Mouse (Mus musculus): ENCODE data around the gene Btbd10.

The Btbd10 gene

DNA sequence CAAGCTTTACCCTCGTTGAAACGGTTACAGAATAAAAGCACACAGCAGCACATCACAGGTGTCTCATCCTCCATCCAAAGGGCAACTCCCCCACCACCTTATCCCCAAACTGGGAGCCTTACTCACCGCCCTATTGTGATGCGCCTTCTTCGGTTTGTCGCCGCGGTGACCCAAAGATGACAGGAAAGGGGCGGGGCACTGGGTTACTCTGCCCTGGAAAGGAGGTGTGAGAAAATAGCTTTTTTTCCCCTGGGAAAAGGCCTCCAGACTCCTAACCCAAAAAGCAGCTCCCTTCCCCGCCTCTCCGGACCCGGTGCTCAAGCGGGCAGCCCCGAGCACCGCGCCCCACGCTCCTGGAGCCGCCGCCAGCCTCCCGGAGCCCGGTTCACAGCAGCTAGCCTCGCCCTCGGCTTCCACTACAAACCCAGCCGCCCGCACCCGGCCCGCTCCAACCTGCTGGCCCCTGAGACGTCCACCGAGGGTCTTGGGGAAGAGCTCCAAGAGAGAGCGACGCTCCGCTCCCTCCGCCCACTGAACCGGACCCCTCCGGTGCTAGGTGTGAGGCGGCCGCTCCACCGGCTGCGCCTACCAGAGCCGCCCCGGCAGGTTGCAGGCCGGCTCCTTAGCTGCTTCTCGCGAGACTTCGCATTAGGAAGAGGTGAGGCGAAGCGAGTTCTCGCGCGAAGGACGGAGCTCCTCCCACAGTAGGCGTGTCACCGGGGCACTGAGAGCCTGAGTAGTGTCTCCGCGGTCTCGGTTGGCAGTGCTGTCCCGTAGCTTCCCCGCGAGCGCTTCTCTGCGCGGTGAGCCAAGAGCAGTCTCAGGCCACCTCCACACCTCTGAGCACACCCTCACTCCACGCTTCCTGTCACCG lies at the start of gene Btbd10:
Gene Btbd10 (minus strand): TSS at position 647 of the 874 bp plus-strand sequence.
- DNase-seq (ENCODE audit: low spot score in 2 of 2) = peak; percentile 95 to 97

DNA sequence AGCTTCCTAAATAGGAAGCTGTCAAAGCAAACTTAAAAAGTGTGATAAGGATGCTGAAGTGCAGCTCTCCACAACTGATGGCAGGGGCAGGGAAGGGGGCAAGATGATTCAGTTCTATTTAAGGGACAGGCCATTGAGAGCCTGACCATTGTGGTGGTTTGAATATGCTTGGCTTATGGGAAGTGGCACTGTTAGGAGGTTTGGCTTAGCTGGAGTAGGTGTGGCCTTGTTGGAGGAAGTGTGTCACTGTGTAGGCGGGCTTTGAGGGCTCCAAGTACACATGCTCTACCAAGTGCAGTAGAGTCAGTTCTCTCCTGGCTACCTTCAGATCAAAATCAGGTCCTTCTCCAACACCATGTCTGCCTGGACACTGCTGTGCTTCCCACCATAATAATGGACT lies 47.3 kb upstream of the Btbd10 start:
- DNase-seq (ENCODE audit: low spot score in 2 of 2) = no peak

DNA sequence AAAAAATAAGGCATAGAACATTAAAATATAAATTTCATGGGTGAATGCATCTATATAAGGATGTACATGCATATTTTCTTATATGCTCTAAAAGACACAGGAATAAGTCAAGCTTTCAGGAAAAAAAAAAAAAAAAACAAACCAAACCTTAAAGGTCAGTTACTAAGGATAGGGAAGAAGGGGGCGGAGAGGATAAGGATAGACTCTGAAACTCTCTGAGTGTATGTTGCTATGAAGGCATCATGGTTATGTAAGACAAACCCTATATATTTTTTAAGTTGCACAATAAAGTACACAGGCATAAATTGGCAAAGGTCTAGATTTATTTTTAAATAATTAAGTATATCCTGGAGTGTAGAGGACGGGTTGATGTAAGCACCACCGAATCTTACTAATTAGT lies 46.1 kb upstream of the Btbd10 start:
- DNase-seq (ENCODE audit: low spot score in 2 of 2) = no peak

DNA sequence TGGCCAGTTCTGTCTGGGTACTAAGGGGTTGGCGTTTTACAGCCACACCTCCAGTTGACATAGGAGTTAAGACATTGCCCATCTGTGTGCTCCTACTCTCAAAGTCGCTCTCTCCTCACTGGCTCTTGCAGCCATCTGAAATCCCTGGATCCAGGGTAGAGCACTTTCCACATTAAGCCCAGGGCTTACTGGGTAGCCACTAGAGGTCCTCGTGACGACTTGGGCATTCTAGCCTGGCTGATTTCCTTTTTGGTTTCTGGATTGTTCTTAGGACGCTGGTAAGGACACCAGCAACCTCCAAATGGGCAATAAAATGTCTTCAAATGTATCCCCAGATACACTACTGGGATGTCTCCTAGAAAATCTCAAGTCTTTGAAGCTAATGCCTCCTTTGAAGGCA lies 39.5 kb upstream of the Btbd10 start:
- no peak for DNase-seq (ENCODE audit: low spot score in 2 of 2)

DNA sequence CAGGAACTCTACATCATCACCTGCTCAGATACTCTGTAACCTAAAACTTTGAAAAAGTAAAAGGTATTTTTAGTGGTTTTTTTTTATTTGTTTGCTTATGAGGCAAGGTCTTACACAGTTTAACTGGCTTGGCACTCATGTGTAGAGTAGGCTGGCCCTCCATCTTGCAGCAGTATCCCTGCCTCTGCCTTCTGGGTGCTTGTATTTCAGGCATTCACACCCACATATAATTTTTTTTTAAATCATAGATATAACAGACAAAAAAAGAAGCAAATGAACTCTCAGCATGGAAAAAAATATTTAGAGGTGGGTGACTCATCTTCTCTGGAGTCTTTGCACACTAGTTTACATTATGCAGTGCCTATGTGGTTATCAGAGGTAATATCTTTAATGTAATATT lies 28.9 kb upstream of the Btbd10 start:
- DNase-seq (ENCODE audit: low spot score in 2 of 2) = no peak

DNA sequence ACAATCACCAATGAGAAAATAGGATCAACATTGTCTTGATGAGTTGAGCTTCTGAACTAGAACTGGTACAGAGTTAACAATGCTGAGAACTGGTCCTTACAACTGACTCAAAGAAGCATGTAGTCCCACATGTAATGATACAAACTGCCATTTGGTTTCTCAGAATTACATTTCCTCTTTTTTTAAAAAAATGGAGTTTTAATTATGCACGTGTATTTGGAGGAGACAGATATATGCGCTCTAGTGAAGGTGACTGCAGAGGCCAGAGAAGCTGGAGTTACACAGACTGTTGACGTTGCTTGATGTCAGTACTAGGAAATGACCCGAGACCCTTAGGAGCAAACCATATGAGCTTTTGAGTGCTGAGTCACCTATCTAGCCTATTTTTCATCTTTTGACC lies 27.5 kb upstream of the Btbd10 start:
- no peak for DNase-seq (ENCODE audit: low spot score in 2 of 2)

DNA sequence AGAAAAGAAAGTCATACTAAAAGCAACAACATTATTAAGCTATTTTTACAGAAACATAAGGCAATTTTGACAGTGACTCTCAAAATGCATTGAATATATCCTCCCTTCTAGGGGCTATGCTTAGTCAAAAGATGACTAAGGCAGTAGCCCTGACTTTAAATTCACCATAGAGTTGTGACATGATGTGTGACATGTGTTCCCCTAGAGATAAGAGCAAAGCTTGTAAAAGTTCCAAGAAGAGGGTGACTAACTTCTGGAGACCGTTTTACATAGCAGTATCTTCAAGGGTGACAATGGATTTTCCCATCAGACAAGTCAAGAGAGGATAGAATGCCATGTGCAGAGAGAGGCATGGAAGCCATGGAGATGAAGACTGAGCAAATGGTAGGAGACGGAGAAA lies 22.4 kb upstream of the Btbd10 start:
- no peak for DNase-seq (ENCODE audit: low spot score in 2 of 2)

DNA sequence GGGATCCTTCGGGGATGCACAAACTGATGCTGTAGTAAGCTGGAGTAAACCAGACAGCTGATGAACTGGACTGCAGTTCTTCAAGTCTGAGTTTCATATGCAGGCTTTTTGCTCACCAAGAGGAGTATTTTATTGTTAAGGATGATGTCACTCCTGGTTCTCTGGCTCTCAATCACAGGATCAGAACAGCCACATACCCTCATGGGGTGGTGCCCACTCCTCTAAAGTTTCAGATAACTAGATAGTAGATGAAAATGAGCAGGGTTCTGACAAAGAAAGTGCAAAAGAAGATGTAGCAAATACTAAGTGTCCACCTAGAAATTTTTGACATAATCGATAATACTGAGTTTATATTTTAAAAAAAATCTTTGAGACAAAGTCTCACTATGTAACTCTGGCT lies 19.3 kb upstream of the Btbd10 start, which contains the start of gene Pth:
Gene Pth (minus strand): TSS at position 101 of the 400 bp plus-strand sequence.
- DNase-seq (ENCODE audit: low spot score in 2 of 2) = no peak

DNA sequence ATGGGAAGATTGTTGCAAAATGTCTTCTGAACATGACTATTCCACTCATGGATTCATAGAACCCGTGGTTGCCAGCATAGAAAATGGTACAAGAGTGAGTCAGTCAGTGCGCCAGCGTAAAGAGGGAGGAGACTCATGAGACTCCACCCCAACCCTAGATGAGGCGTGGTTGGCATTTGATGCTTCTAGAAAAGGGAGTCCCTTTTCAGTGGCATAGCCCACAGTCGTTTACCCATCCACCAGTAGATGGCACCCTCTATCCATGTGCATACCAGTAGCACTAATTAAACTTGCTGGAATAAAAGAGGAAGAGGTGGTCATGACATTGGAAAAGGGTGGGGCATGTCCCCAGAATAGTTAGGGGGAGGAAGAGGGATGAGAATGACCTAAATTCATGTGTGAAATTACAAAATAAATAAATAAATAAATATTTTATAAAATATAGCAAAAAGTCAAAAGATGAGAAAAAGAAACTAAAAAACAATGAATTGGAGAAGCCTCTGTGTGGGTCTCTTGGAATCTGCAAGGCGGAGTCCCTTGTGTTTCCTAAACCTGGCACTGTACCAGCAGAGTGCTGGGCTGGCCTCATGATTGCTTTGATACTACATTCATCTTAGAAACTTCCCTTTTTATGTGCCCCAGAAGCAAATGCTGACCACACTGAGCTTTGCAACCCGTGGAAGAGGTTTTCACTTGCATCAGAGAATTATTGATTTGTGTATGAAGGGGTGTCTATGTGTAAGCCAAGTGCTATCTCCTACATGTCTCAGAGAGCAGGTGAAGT lies 8.9 kb upstream of the Btbd10 start:
- DNase-seq (ENCODE audit: low spot score in 2 of 2) = peak; percentile 77 to 83

DNA sequence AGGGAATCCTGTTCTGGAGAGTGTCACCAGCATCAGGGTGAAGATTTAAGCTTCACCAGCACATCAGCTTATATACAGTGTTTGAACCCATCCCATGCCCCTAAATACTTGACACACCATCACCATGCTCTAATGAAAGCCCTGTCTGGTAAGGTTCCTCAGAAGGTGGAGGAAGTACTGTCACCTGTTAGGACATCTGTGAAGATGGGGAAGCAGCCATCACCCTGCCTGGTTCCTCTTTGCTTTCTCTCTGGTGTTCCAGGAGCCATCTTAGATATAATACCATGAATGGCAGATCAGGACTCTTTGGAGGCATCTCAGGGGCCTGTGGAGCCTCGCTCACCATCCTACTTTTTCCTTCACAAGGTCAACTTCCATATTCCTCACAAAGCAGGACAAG lies 3.5 kb upstream of the Btbd10 start:
- no peak for DNase-seq (ENCODE audit: low spot score in 2 of 2)

DNA sequence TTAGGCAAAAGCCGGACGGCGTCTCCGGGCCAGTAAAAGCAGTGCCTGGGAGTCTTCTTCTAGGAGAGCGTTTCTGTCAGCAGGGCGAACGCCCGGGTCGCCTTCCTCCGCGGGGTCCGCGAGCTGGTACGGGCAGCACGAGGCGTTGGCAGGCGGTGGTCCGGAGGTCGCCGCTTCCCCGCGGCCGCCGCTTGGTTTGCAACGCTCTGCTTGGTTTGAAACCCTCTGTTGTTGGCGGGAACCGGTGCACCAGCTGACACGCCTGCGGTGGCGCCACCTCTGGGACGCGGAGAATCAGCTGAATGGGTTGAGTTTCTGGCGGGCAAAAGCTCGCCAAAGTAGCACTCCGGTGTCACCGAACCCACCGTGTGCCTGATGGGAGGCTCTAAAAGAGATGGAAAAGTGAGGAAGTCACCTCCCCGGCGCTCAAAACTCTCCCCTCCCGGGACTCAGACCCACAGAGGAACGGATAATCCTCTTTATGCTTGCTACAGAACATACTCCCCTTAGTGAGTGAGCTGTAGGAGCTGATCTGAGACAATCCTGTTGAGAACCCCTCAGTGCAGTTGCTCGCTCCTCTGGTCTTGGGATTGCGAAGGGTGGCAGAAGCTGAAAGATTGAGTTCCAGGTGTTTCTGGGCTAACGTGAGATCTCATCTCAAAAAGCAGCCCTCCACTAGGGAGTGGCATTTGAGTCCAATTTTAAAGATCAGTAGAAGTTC lies 588 bp upstream of the Btbd10 start:
- peak; percentile 63 to 76 for DNase-seq (ENCODE audit: low spot score in 2 of 2)

DNA sequence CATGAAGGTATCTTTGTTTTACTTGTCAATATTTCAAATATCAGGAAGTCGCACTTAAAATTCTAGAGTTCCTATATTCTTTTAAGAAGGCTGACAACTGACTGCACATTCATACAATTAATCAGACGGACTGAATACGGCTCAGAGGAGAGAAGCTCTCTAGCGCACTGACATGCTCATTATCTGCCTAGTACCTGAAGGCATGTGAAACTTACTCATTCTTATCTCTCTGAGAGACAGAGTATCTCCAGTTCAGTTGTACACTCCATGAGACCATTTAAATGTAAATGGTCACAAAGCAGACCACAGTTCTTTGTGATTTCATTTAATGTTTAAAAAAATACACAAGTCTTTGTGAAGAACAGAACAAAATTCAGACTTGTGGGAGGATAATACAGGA lies 1.8 kb downstream of the Btbd10 start:
- DNase-seq (ENCODE audit: low spot score in 2 of 2) = no peak

DNA sequence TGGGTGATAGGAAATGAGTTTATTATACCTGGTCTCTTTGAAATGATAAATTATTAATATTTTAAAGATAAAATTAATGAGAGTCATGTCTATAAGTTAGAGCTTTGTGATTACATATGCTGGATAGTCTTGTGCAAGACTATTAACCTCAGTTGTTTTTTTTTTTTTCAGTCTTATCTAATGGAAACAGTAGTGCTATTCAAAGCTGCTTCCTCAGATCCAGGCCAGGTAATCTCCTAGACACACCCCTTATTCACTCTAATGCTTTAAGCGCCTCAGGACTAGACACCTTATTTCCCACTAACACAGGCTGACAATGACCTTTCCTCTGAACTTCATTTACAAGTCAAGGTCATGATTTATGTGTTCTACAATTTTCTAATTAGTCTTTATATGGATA lies 20.1 kb downstream of the Btbd10 start:
- no peak for DNase-seq (ENCODE audit: low spot score in 2 of 2)

DNA sequence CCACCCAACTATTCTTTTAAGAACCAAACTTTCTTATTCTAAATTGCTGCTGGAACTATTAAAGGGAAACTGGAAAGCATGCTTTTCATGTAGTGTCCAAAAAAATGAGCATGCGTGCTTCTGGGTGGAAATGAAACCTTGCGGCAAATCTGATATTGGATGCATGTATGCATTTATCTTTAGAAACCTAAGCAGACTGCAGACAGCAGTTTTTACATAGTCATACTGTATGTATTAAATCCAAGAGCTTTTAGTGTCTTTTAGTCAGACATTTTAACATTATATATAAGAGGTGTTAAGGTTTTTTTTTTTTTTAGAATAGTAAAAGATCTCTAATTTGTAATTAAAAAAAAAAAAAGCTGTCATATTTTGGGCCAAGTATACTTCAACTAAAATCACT lies 21.5 kb downstream of the Btbd10 start:
- no peak for DNase-seq (ENCODE audit: low spot score in 2 of 2)

DNA sequence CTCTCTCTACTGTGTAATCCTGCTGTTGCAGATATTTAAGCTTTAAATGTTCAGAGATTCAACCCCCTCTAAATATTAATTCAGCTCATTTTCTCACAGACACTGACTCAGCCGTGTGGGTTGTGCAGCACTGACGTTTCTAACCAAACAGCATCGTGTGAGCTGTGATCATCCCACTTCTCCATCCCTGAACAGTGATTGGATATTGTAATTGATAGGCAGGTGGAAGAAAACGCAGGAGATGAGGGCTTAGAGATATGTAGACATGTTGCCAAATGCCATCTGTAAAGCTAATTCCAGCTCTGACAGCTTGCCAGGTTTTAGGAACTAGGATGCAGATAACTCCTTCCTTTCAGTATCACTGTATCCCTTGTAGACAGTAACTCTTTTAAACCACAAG lies 21.9 kb downstream of the Btbd10 start:
- DNase-seq (ENCODE audit: low spot score in 2 of 2) = no peak

DNA sequence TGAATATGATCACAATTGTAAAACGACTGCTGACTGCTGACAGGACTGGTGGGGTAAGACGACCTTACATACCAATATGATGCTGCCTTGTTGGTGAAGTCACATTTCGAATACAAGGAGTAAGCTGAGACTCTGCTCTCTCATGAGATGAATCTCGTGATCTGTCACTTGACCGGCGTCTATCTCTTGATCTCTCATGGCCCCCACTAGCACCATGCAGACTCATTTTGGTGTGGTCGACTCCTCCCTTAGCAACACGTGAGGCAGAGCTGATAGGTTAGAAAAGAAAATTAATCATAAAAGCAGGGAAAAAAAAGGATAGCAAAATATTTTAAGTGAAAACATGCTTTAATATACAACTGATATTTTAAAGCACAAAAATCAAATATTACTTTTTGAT lies 33.9 kb downstream of the Btbd10 start:
- no peak for DNase-seq (ENCODE audit: low spot score in 2 of 2)

DNA sequence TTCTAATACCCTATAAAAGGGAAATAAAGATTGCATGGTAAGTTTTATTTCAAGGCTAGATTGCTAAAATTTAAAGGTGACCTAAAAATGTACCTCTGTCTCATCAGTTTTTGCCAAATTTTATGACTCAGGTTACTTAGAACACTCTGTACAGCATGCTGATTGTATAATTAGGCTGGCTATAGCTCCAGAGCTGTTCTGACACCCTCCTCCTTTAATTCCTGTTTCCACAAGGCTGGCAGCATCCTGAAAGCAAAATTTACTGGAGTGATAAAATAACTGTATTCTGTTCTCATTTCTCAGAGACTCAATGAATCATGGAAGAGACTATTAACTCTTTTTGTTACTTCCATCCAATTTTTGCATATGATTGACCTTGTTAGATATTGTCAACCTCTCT lies 35.2 kb downstream of the Btbd10 start:
- DNase-seq (ENCODE audit: low spot score in 2 of 2) = no peak

DNA sequence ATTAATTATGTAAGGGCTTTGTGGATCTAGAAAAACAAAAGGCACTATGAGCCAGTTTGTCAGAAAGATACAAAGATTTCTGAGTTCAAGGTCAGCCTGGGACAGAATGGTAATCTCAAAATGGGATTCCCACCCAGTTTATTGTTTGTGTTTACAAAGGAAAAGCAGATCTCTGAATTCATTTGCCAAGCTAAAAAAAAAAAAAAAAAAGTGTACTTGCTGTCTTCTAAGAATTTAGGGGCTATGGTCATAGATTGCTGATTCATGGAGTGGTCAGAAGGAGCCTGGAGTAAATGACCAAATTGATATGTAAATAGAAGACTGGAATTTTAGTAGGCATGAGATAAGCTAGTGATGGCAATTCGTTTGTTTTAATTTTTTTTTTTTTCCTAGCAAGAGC lies 49.1 kb downstream of the Btbd10 start:
- no peak for DNase-seq (ENCODE audit: low spot score in 2 of 2)

DNA sequence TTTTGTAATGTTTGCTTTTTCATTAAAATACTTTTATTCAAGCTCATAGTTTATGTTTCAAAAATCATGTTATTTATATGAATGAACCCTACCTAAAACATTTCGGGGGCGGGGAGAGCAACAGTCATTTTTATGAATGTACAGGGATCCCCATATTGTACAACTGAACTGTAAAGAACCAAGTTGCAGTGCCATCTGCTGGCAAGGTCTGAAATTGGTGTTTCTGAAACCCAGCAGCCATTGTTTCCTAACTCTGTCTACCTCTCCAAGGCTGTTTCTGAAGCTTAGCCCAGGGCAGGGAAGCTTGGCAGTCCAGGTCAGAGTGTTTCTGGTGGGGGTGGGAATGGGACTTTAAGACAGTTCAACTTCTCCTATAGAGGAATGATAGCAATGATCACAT lies 57.4 kb downstream of the Btbd10 start:
- peak; percentile 18 to 46 for DNase-seq (ENCODE audit: low spot score in 2 of 2)

DNA sequence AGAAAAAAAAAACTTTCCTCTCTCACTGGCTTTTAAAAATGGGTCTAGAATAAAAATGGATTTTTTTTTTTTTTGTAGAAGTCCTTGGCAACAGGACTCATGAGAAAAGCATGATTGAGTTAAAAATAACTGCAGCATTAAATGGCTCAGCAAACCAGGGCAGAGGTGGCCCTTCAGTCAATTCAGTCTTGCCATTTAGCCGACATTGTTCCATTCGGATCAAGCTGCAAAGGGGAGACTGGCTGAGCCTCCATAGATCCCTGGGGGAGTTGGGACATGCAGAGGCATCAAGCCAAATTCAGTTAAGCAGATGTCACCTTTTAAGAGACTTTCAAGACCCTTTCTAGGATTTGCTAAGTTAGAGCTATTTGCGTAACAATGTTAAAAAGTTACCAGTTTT lies 59.1 kb downstream of the Btbd10 start:
- no peak for DNase-seq (ENCODE audit: low spot score in 2 of 2)

DNA sequence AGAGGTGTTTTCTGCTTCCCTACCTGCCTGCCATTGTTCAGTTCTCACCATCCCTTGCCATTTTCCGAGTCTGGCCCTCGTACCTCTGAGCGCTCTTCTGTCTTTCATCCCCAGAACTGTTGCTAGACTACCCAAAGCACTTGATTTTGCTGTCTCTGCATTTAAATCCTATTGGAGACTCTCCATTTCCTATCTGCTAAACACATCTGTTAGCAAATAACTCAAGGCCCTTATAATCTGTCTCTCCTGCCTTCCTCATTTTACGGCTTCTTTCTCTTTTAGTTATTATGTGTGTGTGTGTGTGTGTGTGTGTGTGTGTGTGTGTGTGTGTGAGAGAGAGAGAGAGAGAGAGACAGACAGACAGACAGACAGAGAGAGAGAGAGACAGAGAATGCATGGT lies 71.4 kb downstream of the Btbd10 start:
- no peak for DNase-seq (ENCODE audit: low spot score in 2 of 2)

Measured in natural killer cell, adult 2 months (primary cell).